Mouse (Mus musculus) hindbrain, postnatal 0 days (tissue): ENCODE data around the gene B9d2. TPM values are rescaled to one million over a fixed set of nuclear protein-coding genes. Genes with fewer than 3 reads are reported as not detected.

ENCODE experiments used
- ATAC-seq: fragments of 200-750 bp; cut with Nextera tagmentation; 2 replicates; pipeline ENCODE4 v1.8.0; 2017; ENCODE audit warnings: mild to moderate bottlenecking, moderate TSS enrichment, moderate library complexity
- DNase-seq: peaks from one replicate; pipeline ENCODE4 v3.0.0-alpha.2; 2015; ENCODE audit warnings: low spot score
- H3K27ac ChIP-seq: fragments of 300-500 bp; sonication (generic); 2 replicates; pipeline ENCODE4 v1.5.1; 2014; ENCODE audit warnings: mild to moderate bottlenecking
- H3K27me3 ChIP-seq: fragments of 300-500 bp; sonication (generic); 2 replicates; pipeline ENCODE4 v1.6.1; 2014; ENCODE audit warnings: low read length, mixed read lengths; ENCODE audit not compliant: insufficient read depth
- H3K36me3 ChIP-seq: fragments of 300-500 bp; sonication (generic); 2 replicates; pipeline ENCODE4 v1.6.1; 2014; ENCODE audit warnings: low read length, mixed read lengths; ENCODE audit not compliant: insufficient read depth
- H3K4me1 ChIP-seq: fragments of 300-500 bp; sonication (generic); 2 replicates; pipeline ENCODE4 v1.6.1; 2014; ENCODE audit warnings: antibody characterized with exemption, low read length, mixed read lengths; ENCODE audit not compliant: insufficient read depth
- H3K4me2 ChIP-seq: fragments of 300-500 bp; sonication (generic); 2 replicates; pipeline ENCODE4 v1.6.1; 2014; ENCODE audit warnings: low read depth, mild to moderate bottlenecking, low read length, moderate library complexity, mixed read lengths
- H3K4me3 ChIP-seq: fragments of 300-500 bp; sonication (generic); 2 replicates; pipeline ENCODE4 v1.5.1; 2014; ENCODE audit warnings: low read length
- H3K9ac ChIP-seq: fragments of 300-500 bp; sonication (generic); replicated peaks from 2 replicates; pipeline ENCODE4 v1.6.1; 2014; ENCODE audit warnings: mild to moderate bottlenecking, low read length, moderate library complexity, mixed read lengths
- H3K9me3 ChIP-seq: fragments of 300-500 bp; sonication (generic); 2 replicates; pipeline ENCODE4 v1.6.1; 2016; ENCODE audit warnings: low read length, mixed read lengths
- CTCF ChIP-seq: IDR thresholded peaks from 2 replicates; pipeline ENCODE4 v1.5.1; 2016; ENCODE audit warnings: antibody characterized with exemption, control low read depth, low read depth
- WGBS: fragments of 180-500 bp; shearing (Covaris S2); extraction: QIAGEN DNeasy Blood & Tissue Kit; methylation state at CpG from one replicate; pipeline ENCODE4 v1.1.7; 2014; 5-methylcytosine and 5-hydroxymethylcytosine counted together
- polyA plus RNA-seq: library from polyadenylated mRNA; unstranded; fragments of >200 nt; fragmentation: Nextera tagmentation; extraction: Ambion mirVana; gene quantifications from 2 replicates; pipeline ENCODE4 v1.2.1, GENCODE M21; 2015
- total RNA-seq: library from RNA; depleted of rRNA; stranded (reverse); fragments of >200 nt; gene quantifications from 2 replicates; pipeline ENCODE4 v1.2.3, GENCODE M21; 2014; rRNA removed

The B9d2 gene
- total and polyA plus RNA-seq, 2 experiments from 2014 or later, result 51.3 to 55.6 TPM

- no peak overlapping the region for H3K4me3 ChIP-seq
- no peaks in the 10 kb centered on the region for H3K27me3 ChIP-seq
- no peak overlapping the region for H3K9ac ChIP-seq
- no peak for TF ChIP-seq CTCF
- no peak for DNase-seq
- peaks cover 88% of the 10 kb centered on the region for H3K36me3 ChIP-seq
- H3K4me2 ChIP-seq, result no peak overlapping the region
- no peaks in the 10 kb centered on the region for H3K4me1 ChIP-seq
- no peaks in the 10 kb centered on the region for H3K9me3 ChIP-seq
- WGBS, result 85% methylated on average over 19 of the region's 19 CpGs
- no peak for ATAC-seq
- no peak overlapping the region for H3K27ac ChIP-seq
These were observed 45.3 kb downstream of the B9d2 start for GRCm38 (mm10) chr7:25725886-25726285.

GRCm38 (mm10) chr7:25727800-25728199 lies 47.2 kb downstream of the B9d2 start:
- no peaks in the 10 kb centered on the region for H3K4me1 ChIP-seq
- H3K9me3 ChIP-seq, result no peaks in the 10 kb centered on the region
- 93% methylated on average over 5 of the region's 5 CpGs for WGBS
- H3K27ac ChIP-seq, result no peak overlapping the region
- no peak for TF ChIP-seq CTCF
- DNase-seq (no peak), ATAC-seq (no peak)
- H3K4me2 ChIP-seq, result no peak overlapping the region
- H3K36me3 ChIP-seq, result peaks cover 96% of the 10 kb centered on the region
- H3K9ac ChIP-seq, result no peak overlapping the region
- H3K4me3 ChIP-seq, result no peak overlapping the region
- no peaks in the 10 kb centered on the region for H3K27me3 ChIP-seq

GRCm38 (mm10) chr7:25729396-25729795 lies 48.8 kb downstream of the B9d2 start:
- Histone ChIP-seq H3K4me1 (no peaks in the 10 kb centered on the region), H3K27me3 (no peaks in the 10 kb centered on the region), H3K36me3 (peaks cover 95% of the 10 kb centered on the region), H3K4me2 (no peak overlapping the region), H3K4me3 (no peak overlapping the region), H3K27ac (no peak overlapping the region), H3K9me3 (no peaks in the 10 kb centered on the region), H3K9ac (no peak overlapping the region)
- ATAC-seq, result no peak
- no peak for DNase-seq
- TF ChIP-seq CTCF, result no peak
- WGBS, result 18% methylated on average over 2 of the region's 2 CpGs

- H3K9ac ChIP-seq, result no peak overlapping the region
- ATAC-seq (no peak), DNase-seq (no peak)
- H3K27ac ChIP-seq, result no peak overlapping the region
- H3K4me1 ChIP-seq, result no peaks in the 10 kb centered on the region
- H3K27me3 ChIP-seq, result no peaks in the 10 kb centered on the region
- no peak overlapping the region for H3K4me2 ChIP-seq
- H3K4me3 ChIP-seq, result no peak overlapping the region
- TF ChIP-seq CTCF, result no peak
- peaks cover 95% of the 10 kb centered on the region for H3K36me3 ChIP-seq
- 91% methylated on average over 2 of the region's 2 CpGs for WGBS
- no peaks in the 10 kb centered on the region for H3K9me3 ChIP-seq
These were observed 49.3 kb downstream of the B9d2 start for GRCm38 (mm10) chr7:25729862-25730261.

- Histone ChIP-seq H3K4me2 (no peak overlapping the region), H3K4me3 (no peak overlapping the region), H3K36me3 (peaks cover 94% of the 10 kb centered on the region)
These were observed 50.9 kb downstream of the B9d2 start for GRCm38 (mm10) chr7:25731294-25732055.

GRCm38 (mm10) chr7:25734991-25735390 lies 54.4 kb downstream of the B9d2 start:
- 75% methylated on average over 4 of the region's 4 CpGs for WGBS
- ATAC-seq, result no peak
- no peak for TF ChIP-seq CTCF
- no peak for DNase-seq
- Histone ChIP-seq H3K9ac (no peak overlapping the region), H3K9me3 (no peaks in the 10 kb centered on the region), H3K36me3 (peaks cover 88% of the 10 kb centered on the region), H3K4me3 (no peak overlapping the region), H3K27me3 (no peaks in the 10 kb centered on the region), H3K4me1 (no peaks in the 10 kb centered on the region), H3K27ac (no peak overlapping the region), H3K4me2 (no peak overlapping the region)

More at GRCm38 (mm10) chr7:25731294-25732055, 50.9 kb downstream of the B9d2 start:
- DNase-seq (no peak), ATAC-seq (no peak)
- 90% methylated on average over 8 of the region's 8 CpGs for whole genome bisulfite sequencing
- H3K9me3 ChIP-seq, result no peaks in the 10 kb centered on the region
- H3K4me1 ChIP-seq, result no peaks in the 10 kb centered on the region
- no peak for TF ChIP-seq CTCF
- no peak overlapping the region for H3K9ac ChIP-seq
- H3K27me3 ChIP-seq, result no peaks in the 10 kb centered on the region
- H3K27ac ChIP-seq, result no peak overlapping the region

Other genes starting within 250 kb of the B9d2 start
- gene Ceacam1, start 203.2 kb upstream of the B9d2 start, total RNA-seq, result 0.32 and 1.2 TPM in 2 replicates
- gene Ceacam1, start 203.2 kb upstream of the B9d2 start, polyA plus RNA-seq, result 0.93 and 1.2 TPM in 2 replicates
- gene Ceacam2, start 140.9 kb upstream of the B9d2 start, total RNA-seq, result not detected in 2 replicates
- gene Ceacam2, start 140.9 kb upstream of the B9d2 start, polyA plus RNA-seq, result not detected in 2 replicates
- gene Erich4, start 64.9 kb upstream of the B9d2 start, total RNA-seq, result not detected in 2 replicates
- not detected in 2 replicates for gene Erich4, start 64.9 kb upstream of the B9d2 start, polyA plus RNA-seq
- 50.5 and 54.8 TPM in 2 replicates for gene Dmac2, start 61.4 kb upstream of the B9d2 start, total RNA-seq
- 46.7 and 48.7 TPM in 2 replicates for gene Dmac2, start 61.4 kb upstream of the B9d2 start, polyA plus RNA-seq
- gene B3gnt8, start 54.1 kb upstream of the B9d2 start, total RNA-seq, result 0.14 and 1.2 TPM in 2 replicates
- gene B3gnt8, start 54.1 kb upstream of the B9d2 start, polyA plus RNA-seq, result 1.1 and 1.3 TPM in 2 replicates
- 88.5 and 96.0 TPM in 2 replicates for gene Bckdha, start 21.8 kb upstream of the B9d2 start, total RNA-seq
- 56.1 and 60.4 TPM in 2 replicates for gene Bckdha, start 21.8 kb upstream of the B9d2 start, polyA plus RNA-seq
- 27.9 and 33.9 TPM in 2 replicates for gene Exosc5, start 21.6 kb upstream of the B9d2 start, total RNA-seq
- gene Exosc5, start 21.6 kb upstream of the B9d2 start, polyA plus RNA-seq, result 36.5 and 39.2 TPM in 2 replicates
- 62.1 and 115 TPM in 2 replicates for gene Tmem91, start 5.6 kb upstream of the B9d2 start, total RNA-seq
- gene Tmem91, start 5.6 kb upstream of the B9d2 start, polyA plus RNA-seq, result 182 and 185 TPM in 2 replicates
- gene Tgfb1, start 6.2 kb downstream of the B9d2 start, total RNA-seq, result 2.3 and 2.4 TPM in 2 replicates
- 0.76 and 0.98 TPM in 2 replicates for gene Tgfb1, start 6.2 kb downstream of the B9d2 start, polyA plus RNA-seq
- gene Ccdc97, start 38.3 kb downstream of the B9d2 start, total RNA-seq, result 41.2 and 43.1 TPM in 2 replicates
- 23.1 and 26.6 TPM in 2 replicates for gene Ccdc97, start 38.3 kb downstream of the B9d2 start, polyA plus RNA-seq
- 116 and 128 TPM in 2 replicates for gene Hnrnpul1, start 74.0 kb downstream of the B9d2 start, total RNA-seq
- gene Hnrnpul1, start 74.0 kb downstream of the B9d2 start, polyA plus RNA-seq, result 43.4 and 44.6 TPM in 2 replicates
- 41.7 and 44.3 TPM in 2 replicates for gene Axl, start 107.9 kb downstream of the B9d2 start, total RNA-seq
- 24.5 and 26.8 TPM in 2 replicates for gene Axl, start 107.9 kb downstream of the B9d2 start, polyA plus RNA-seq
- 3.8 and 4.4 TPM in 2 replicates for gene Cyp2s1, start 136.1 kb downstream of the B9d2 start, total RNA-seq
- gene Cyp2s1, start 136.1 kb downstream of the B9d2 start, polyA plus RNA-seq, result 3.5 and 4.3 TPM in 2 replicates
- gene Cyp2b10, start 216.8 kb downstream of the B9d2 start, total RNA-seq, result not detected in 2 replicates
- gene Cyp2b10, start 216.8 kb downstream of the B9d2 start, polyA plus RNA-seq, result not detected in 2 replicates